8 mouse cellular contexts compared by ENCODE assay signal in the genomic region with DNA sequence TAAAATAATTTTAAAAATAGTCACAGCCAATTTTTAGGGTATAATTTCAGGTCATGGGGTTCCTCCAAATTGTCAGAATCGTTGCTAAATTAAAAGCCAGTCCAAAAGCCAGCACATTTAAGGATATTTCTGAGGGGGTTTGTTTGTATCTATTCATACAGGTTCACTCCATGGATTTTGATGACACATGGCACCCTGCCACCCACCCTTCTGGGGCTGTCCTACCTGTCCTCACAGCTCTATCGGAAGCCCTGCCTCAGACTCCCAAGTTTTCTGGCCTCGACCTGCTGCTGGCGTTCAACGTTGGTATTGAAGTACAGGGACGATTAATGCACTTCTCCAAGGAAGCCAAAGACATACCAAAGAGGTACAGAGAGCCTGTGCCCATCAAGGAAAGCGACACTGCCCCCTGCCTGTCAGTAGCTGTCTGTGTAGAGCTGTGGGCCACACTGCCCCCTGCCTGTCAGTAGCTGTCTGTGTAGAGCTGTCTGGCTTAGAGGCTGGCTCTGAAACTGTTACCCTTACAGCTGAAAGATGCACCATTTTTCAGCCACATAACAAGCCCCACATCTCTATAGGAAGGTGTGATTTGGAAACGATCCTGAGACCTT. TPM values are rescaled to one million over a fixed set of nuclear protein-coding genes. Genes with fewer than 3 reads are reported as not detected.
DNase-seq lines count a peak whose midpoint lies in the region; ATAC-seq and TF ChIP-seq lines count a peak whose summit lies in the region.

No protein-coding gene starts in this region.

- no peaks in the 10 kb centered on the region for H3K36me3 ChIP-seq in C2C12 (ENCODE audit: control insufficient read depth, insufficient read depth)
- H3K36me3 ChIP-seq in heart, embryonic 11.5 days (ENCODE audit: control insufficient read depth, insufficient read depth, low read length): no peaks in the 10 kb centered on the region
- H3K36me3 ChIP-seq in kidney, postnatal 0 days (ENCODE audit: insufficient read depth, low read length): no peaks in the 10 kb centered on the region
- no peaks in the 10 kb centered on the region for H3K36me3 ChIP-seq in liver, embryonic 12.5 days
- no peaks in the 10 kb centered on the region for H3K36me3 ChIP-seq in stomach, embryonic 14.5 days (ENCODE audit: control insufficient read depth, insufficient read depth, low read length)

- H3K27me3 ChIP-seq in C2C12 (ENCODE audit: control insufficient read depth, insufficient read depth, insufficient read length): peaks cover 5% of the 10 kb centered on the region
- H3K27me3 ChIP-seq in heart, embryonic 11.5 days (ENCODE audit: control insufficient read depth, insufficient read depth, low read length): no peaks in the 10 kb centered on the region
- H3K27me3 ChIP-seq in kidney, postnatal 0 days (ENCODE audit: insufficient read depth, low read length): no peaks in the 10 kb centered on the region
- no peaks in the 10 kb centered on the region for H3K27me3 ChIP-seq in liver, embryonic 12.5 days (replicated peaks)
- no peaks in the 10 kb centered on the region for H3K27me3 ChIP-seq in stomach, embryonic 14.5 days (ENCODE audit: control insufficient read depth, insufficient read depth, low read length)

- no peak overlapping the region for H3K9ac ChIP-seq in heart, embryonic 11.5 days (ENCODE audit: low read depth, low read length)
- no peak overlapping the region for H3K9ac ChIP-seq in kidney, postnatal 0 days (ENCODE audit: low read depth, low read length)
- no peak overlapping the region for H3K9ac ChIP-seq in liver, embryonic 12.5 days
- H3K9ac ChIP-seq in stomach, embryonic 14.5 days (replicated peaks; ENCODE audit: low read depth, low read length): no peak overlapping the region

- H3K4me3 ChIP-seq in C2C12 (ENCODE audit: insufficient read depth, poor library complexity, severe bottlenecking): no peak overlapping the region
- no peak overlapping the region for H3K4me3 ChIP-seq in embryonic fibroblast, embryonic 13.5 days (ENCODE audit: insufficient read depth, low read length)
- H3K4me3 ChIP-seq in heart, embryonic 11.5 days (ENCODE audit: low read depth, low read length): no peak overlapping the region
- no peak overlapping the region for H3K4me3 ChIP-seq in kidney, postnatal 0 days (replicated peaks; ENCODE audit: low read depth, low read length)
- no peak overlapping the region for H3K4me3 ChIP-seq in liver, embryonic 12.5 days
- H3K4me3 ChIP-seq in stomach, embryonic 14.5 days (ENCODE audit: low read depth, low read length): no peak overlapping the region

- peak; percentile 94 for TF ChIP-seq CTCF in C2C12 (IDR thresholded peaks at IDR 0.05; ENCODE audit: control insufficient read depth, insufficient read depth, insufficient read length)
- peak; percentile 99 for TF ChIP-seq CTCF in embryonic fibroblast, embryonic 13.5 days (IDR thresholded peaks at IDR 0.05; ENCODE audit: borderline replicate concordance, insufficient read depth, low read length)
- peak; percentile 100 for TF ChIP-seq CTCF in kidney, postnatal 0 days (IDR thresholded peaks at IDR 0.05; ENCODE audit: low read depth)

- no peak overlapping the region for H3K27ac ChIP-seq in embryonic fibroblast, embryonic 13.5 days (ENCODE audit: insufficient read depth, low read length)
- no peak overlapping the region for H3K27ac ChIP-seq in heart, embryonic 11.5 days (ENCODE audit: low read depth, low read length)
- H3K27ac ChIP-seq in kidney, postnatal 0 days: no peak overlapping the region
- H3K27ac ChIP-seq in liver, embryonic 12.5 days: no peak overlapping the region
- no peak overlapping the region for H3K27ac ChIP-seq in stomach, embryonic 14.5 days (ENCODE audit: low read length)

- H3K4me1 ChIP-seq in embryonic fibroblast, embryonic 13.5 days (ENCODE audit: control insufficient read depth, insufficient read depth, low read length): no peaks in the 10 kb centered on the region
- no peaks in the 10 kb centered on the region for H3K4me1 ChIP-seq in heart, embryonic 11.5 days (ENCODE audit: control insufficient read depth, insufficient read depth, low read length)
- no peaks in the 10 kb centered on the region for H3K4me1 ChIP-seq in kidney, postnatal 0 days (replicated peaks; ENCODE audit: insufficient read depth, low read length)
- H3K4me1 ChIP-seq in liver, embryonic 12.5 days: peaks cover 14% of the 10 kb centered on the region
- H3K4me1 ChIP-seq in stomach, embryonic 14.5 days (ENCODE audit: control insufficient read depth, insufficient read depth, low read length): no peaks in the 10 kb centered on the region

- H3K79me2 ChIP-seq in C2C12 (ENCODE audit: control insufficient read depth, insufficient read depth): no peaks in the 10 kb centered on the region

- no peak for TF ChIP-seq POLR2A in embryonic fibroblast, embryonic 13.5 days (IDR thresholded peaks at IDR 0.05; ENCODE audit: low read depth, low read length)

- WGBS in heart, embryonic 11.5 days (ENCODE audit: insufficient replicate concordance): 32% methylated on average over 8 of the region's 8 CpGs
- 40% methylated on average over 8 of the region's 8 CpGs for WGBS in kidney, postnatal 0 days
- WGBS in liver, embryonic 12.5 days (ENCODE audit: insufficient replicate concordance): 14% methylated on average over 8 of the region's 8 CpGs
- 39% methylated on average over 8 of the region's 8 CpGs for WGBS in stomach, embryonic 14.5 days

- no peaks in the 10 kb centered on the region for H3K9me3 ChIP-seq in heart, embryonic 11.5 days (replicated peaks; ENCODE audit: control insufficient read depth, low read length)
- H3K9me3 ChIP-seq in kidney, postnatal 0 days (replicated peaks; ENCODE audit: low read length): no peaks in the 10 kb centered on the region
- H3K9me3 ChIP-seq in liver, embryonic 12.5 days (replicated peaks): no peaks in the 10 kb centered on the region
- H3K9me3 ChIP-seq in stomach, embryonic 14.5 days (ENCODE audit: control insufficient read depth, low read depth, low read length): no peaks in the 10 kb centered on the region

- no peak overlapping the region for H3K4me2 ChIP-seq in heart, embryonic 11.5 days
- H3K4me2 ChIP-seq in kidney, postnatal 0 days (ENCODE audit: low read length): no peak overlapping the region
- no peak overlapping the region for H3K4me2 ChIP-seq in liver, embryonic 12.5 days
- H3K4me2 ChIP-seq in stomach, embryonic 14.5 days (replicated peaks; ENCODE audit: low read depth, low read length): no peak overlapping the region

- ATAC-seq in heart, embryonic 11.5 days (replicated peaks; ENCODE audit: insufficient number of reproducible peaks, low FRiP score, low TSS enrichment): 0 out of 2 replicates have a peak, but pooled peaks have one; percentile 49
- peak; percentile 91 for ATAC-seq in kidney, postnatal 0 days (replicated peaks; ENCODE audit: low FRiP score, low read depth)
- peak; percentile 83 for ATAC-seq in liver, embryonic 12.5 days
- 0 out of 2 replicates have a peak, but pooled peaks have one; percentile 67 for ATAC-seq in stomach, embryonic 14.5 days (ENCODE audit: insufficient number of reproducible peaks, insufficient read depth, low FRiP score, low read depth)

- no peaks in the 10 kb centered on the region for H3K79me3 ChIP-seq in C2C12 (ENCODE audit: low read depth)

- peak; percentile 87 to 90 for DNase-seq in adrenal gland, postnatal 36 days
- peak; percentile 86 for DNase-seq in kidney, postnatal 0 days (ENCODE audit: low spot score)
- peak; percentile 91 for DNase-seq in naive thymus-derived CD4-positive, alpha-beta T cell, adult 2 months (ENCODE audit: low read depth)

- no peak overlapping the region for H3ac ChIP-seq in C2C12 (ENCODE audit: control insufficient read depth, insufficient read length, low read depth)

TF ChIP-seq in C2C12, 6 proteins besides CTCF, POLR2A, EP300 and RAD21:
- no peak for TF ChIP-seq MAX (IDR thresholded peaks at IDR 0.05)
- TF ChIP-seq CEBPB (IDR thresholded peaks at IDR 0.05; ENCODE audit: low read depth): no peak
- no peak for TF ChIP-seq FOSL1 (IDR thresholded peaks at IDR 0.05; ENCODE audit: insufficient read depth, low read length, poor library complexity, severe bottlenecking)
- TF ChIP-seq MYOD1 (IDR thresholded peaks at IDR 0.05; ENCODE audit: control insufficient read depth, insufficient read length, low read depth): no peak
- TF ChIP-seq MYOG (IDR thresholded peaks at IDR 0.05; ENCODE audit: control insufficient read depth, extremely low read depth, insufficient read length): no peak
- no peak for TF ChIP-seq USF1 (IDR thresholded peaks at IDR 0.05; ENCODE audit: low read depth)

RNA-seq across cellular contexts. Expression of a gene that starts 4.5 kb away (rescaled TPM):
- polyA plus RNA-seq in C2C12 (2012; fragmentation: generic; extraction: Trizol): not detected
- not detected for total RNA-seq in adrenal gland, postnatal 36 days (2021)
- not detected in 2 replicates for polyA plus RNA-seq in embryonic fibroblast, embryonic 13.5 days (2011; ENCODE audit: insufficient read length, low read depth, missing spikeins)
- polyA plus RNA-seq in heart, embryonic 11.5 days (2014; fragmentation: Nextera tagmentation; extraction: Ambion mirVana): not detected in 2 replicates
- polyA plus RNA-seq in kidney, postnatal 0 days (2015; fragmentation: Nextera tagmentation; extraction: Ambion mirVana): not detected in 2 replicates
- polyA plus RNA-seq in liver, embryonic 12.5 days (2016; fragmentation: Nextera tagmentation; extraction: Ambion mirVana): 0.10 and 0.12 TPM in 2 replicates
- polyA plus RNA-seq in stomach, embryonic 14.5 days (2014; fragmentation: Nextera tagmentation; extraction: Ambion mirVana): not detected in 2 replicates

RNA-seq across cellular contexts. Expression of a gene that starts 18.8 kb away (rescaled TPM):
- polyA plus RNA-seq in C2C12 (2012; fragmentation: generic; extraction: Trizol): 15.7 TPM
- 10 to 100 TPM; 25.1 to 34.5 TPM for total RNA-seq in adrenal gland, postnatal 36 days (2021)
- polyA plus RNA-seq in embryonic fibroblast, embryonic 13.5 days (2011; ENCODE audit: insufficient read length, low read depth, missing spikeins): 50.8 and 52.9 TPM in 2 replicates
- 31.4 and 32.2 TPM in 2 replicates for polyA plus RNA-seq in heart, embryonic 11.5 days (2014; fragmentation: Nextera tagmentation; extraction: Ambion mirVana)
- 32.7 and 36.2 TPM in 2 replicates for polyA plus RNA-seq in kidney, postnatal 0 days (2015; fragmentation: Nextera tagmentation; extraction: Ambion mirVana)
- 23.2 and 23.9 TPM in 2 replicates for polyA plus RNA-seq in liver, embryonic 12.5 days (2016; fragmentation: Nextera tagmentation; extraction: Ambion mirVana)
- 30.4 and 31.4 TPM in 2 replicates for polyA plus RNA-seq in stomach, embryonic 14.5 days (2014; fragmentation: Nextera tagmentation; extraction: Ambion mirVana)

RNA-seq across cellular contexts. Expression of a gene that starts 48.1 kb away (rescaled TPM):
- polyA plus RNA-seq in C2C12 (2012; fragmentation: generic; extraction: Trizol): 8.3 TPM
- total RNA-seq in adrenal gland, postnatal 36 days (2021): 10 to 100 TPM; 73.4 to 75.6 TPM
- 59.0 and 66.4 TPM in 2 replicates for polyA plus RNA-seq in embryonic fibroblast, embryonic 13.5 days (2011; ENCODE audit: insufficient read length, low read depth, missing spikeins)
- polyA plus RNA-seq in heart, embryonic 11.5 days (2014; fragmentation: Nextera tagmentation; extraction: Ambion mirVana): 23.0 and 27.2 TPM in 2 replicates
- 27.6 and 28.5 TPM in 2 replicates for polyA plus RNA-seq in kidney, postnatal 0 days (2015; fragmentation: Nextera tagmentation; extraction: Ambion mirVana)
- 14.7 and 16.4 TPM in 2 replicates for polyA plus RNA-seq in liver, embryonic 12.5 days (2016; fragmentation: Nextera tagmentation; extraction: Ambion mirVana)
- 32.4 and 34.2 TPM in 2 replicates for polyA plus RNA-seq in stomach, embryonic 14.5 days (2014; fragmentation: Nextera tagmentation; extraction: Ambion mirVana)
